Mouse (Mus musculus) liver, adult 2 months (tissue): ENCODE results near the gene Gm29427.

Source experiments
- CTCF ChIP-seq: fragments of 200-500 bp; IDR thresholded peaks from 2 replicates; pipeline ENCODE4 v1.5.1; 2011; ENCODE audit warnings: low read depth, low read length, control low read depth
- POLR2A ChIP-seq: fragments of 200-500 bp; IDR thresholded peaks from 2 replicates; pipeline ENCODE4 v1.6.1; 2011; ENCODE audit warnings: low read length, control low read depth; ENCODE audit not compliant: insufficient read depth; ENCODE audit errors: extremely low read depth

- no peak for TF ChIP-seq POLR2A
- no peak for TF ChIP-seq CTCF
Observed at GRCm38 (mm10) chr1:130726396-130726795, 10.8 kb upstream of the Gm29427 start.
